Mouse (Mus musculus): ENCODE results near the gene Fcho1. TPM values are rescaled to one million over a fixed set of nuclear protein-coding genes. Genes with fewer than 3 reads are reported as not detected.

Fcho1 gene
- total RNA-seq, 2 experiments from 2014 or later, result 0.26 to 1.2 TPM

- DNase-seq, result peak; percentile 90
Measured at GRCm38 (mm10) chr8:71660325-71661120, 65.0 kb downstream of the Fcho1 start.

GRCm38 (mm10) chr8:71659751-71660150 lies 65.8 kb downstream of the Fcho1 start:
- DNase-seq, result no peak

GRCm38 (mm10) chr8:71658515-71659049 lies 66.9 kb downstream of the Fcho1 start:
- DNase-seq, result no peak

Other genes starting within 250 kb of the Fcho1 start
- 10 to 100 TPM; 16.6 to 20.1 TPM for gene Ano8, start 239.8 kb downstream of the Fcho1 start, total RNA-seq (2021)
- gene Gtpbp3, start 237.6 kb downstream of the Fcho1 start, total RNA-seq (2021), result 10 to 100 TPM in 1 of 2 experiments, 1 to 10 TPM in 1; 8.8 to 12.4 TPM
- gene Plvap, start 214.0 kb downstream of the Fcho1 start, total RNA-seq (2021), result 10 to 100 TPM; 10.7 to 14.2 TPM
- gene Ccdc194, start 200.0 kb downstream of the Fcho1 start, total RNA-seq (2021), result 1 to 10 TPM in 1 of 2 experiments, under 1 TPM in 1; 0.21 to 2.5 TPM
- gene Bst2, start 188.3 kb downstream of the Fcho1 start, total RNA-seq (2021), result 10 to 100 TPM; 10.0 to 12.0 TPM
- 10 to 100 TPM; 21.8 to 25.5 TPM for gene Mvb12a, start 182.8 kb downstream of the Fcho1 start, total RNA-seq (2021)
- under 1 TPM in 1 of 2 experiments, not detected in 1; 0.14 TPM for gene Tmem221, start 166.8 kb downstream of the Fcho1 start, total RNA-seq (2021)
- gene Nxnl1, start 159.1 kb downstream of the Fcho1 start, total RNA-seq (2021), result under 1 TPM in 1 of 2 experiments, not detected in 1; 0.14 TPM
- 10 to 100 TPM; 39.7 to 41.1 TPM for gene Slc27a1, start 156.8 kb downstream of the Fcho1 start, total RNA-seq (2021)
- 10 to 100 TPM; 49.3 to 54.5 TPM for gene Pgls, start 133.5 kb downstream of the Fcho1 start, total RNA-seq (2021)
- gene Fam129c, start 128.1 kb downstream of the Fcho1 start, total RNA-seq (2021), result 1 to 10 TPM in 1 of 2 experiments, under 1 TPM in 1; 0.40 to 3.3 TPM
- gene Colgalt1, start 114.7 kb downstream of the Fcho1 start, total RNA-seq (2021), result 10 to 100 TPM; 43.3 to 56.1 TPM
- under 1 TPM; 0.38 to 0.45 TPM for gene Unc13a, start 54.0 kb downstream of the Fcho1 start, total RNA-seq (2021)
- gene Jak3, start 49.4 kb downstream of the Fcho1 start, total RNA-seq (2021), result 1 to 10 TPM; 3.9 to 5.8 TPM
- gene Insl3, start 36.5 kb downstream of the Fcho1 start, total RNA-seq (2021), result 1 to 10 TPM; 3.1 to 3.7 TPM
- gene B3gnt3, start 23.9 kb downstream of the Fcho1 start, total RNA-seq (2021), result 1 to 10 TPM; 4.7 to 5.2 TPM
- 1 to 10 TPM; 3.5 to 4.3 TPM for gene Zfp709, start 156.3 kb upstream of the Fcho1 start, total RNA-seq (2021)
- gene Zfp882, start 182.9 kb upstream of the Fcho1 start, total RNA-seq (2021), result 1 to 10 TPM; 2.8 to 4.3 TPM
- 10 to 100 TPM; 21.4 to 23.1 TPM for gene Zfp617, start 182.9 kb upstream of the Fcho1 start, total RNA-seq (2021)
- gene Zfp961, start 225.3 kb upstream of the Fcho1 start, total RNA-seq (2021), result 1 to 10 TPM; 3.5 to 5.9 TPM